ENCODE assay signal across 8 mouse cellular contexts in genomic region chr2:21909481-21909966, GRCm38 (mm10).
DNase-seq lines count a peak whose midpoint lies in the region; ATAC-seq and TF ChIP-seq lines count a peak whose summit lies in the region.

No protein-coding gene starts in this region.

- TF ChIP-seq CTCF in E14TG2a.4 (conservative IDR thresholded peaks at IDR 0.05; ENCODE audit: low read length) = peak; percentile 100
- peak; percentile 43; the same call in 1 of the 2 replicates for TF ChIP-seq CTCF in bone marrow macrophage, adult 2 months (IDR thresholded peaks at IDR 0.05; ENCODE audit: low read depth, low read length)

- no peak for ATAC-seq in embryonic facial prominence, embryonic 15.5 days (ENCODE audit: insufficient number of reproducible peaks, low FRiP score, low TSS enrichment, low read depth)
- no peak for ATAC-seq in heart, embryonic 12.5 days (ENCODE audit: insufficient number of reproducible peaks, low FRiP score)
- ATAC-seq in kidney, embryonic 16.5 days (ENCODE audit: low FRiP score, low TSS enrichment) = peak; percentile 73; the same call in 1 of the 2 replicates
- ATAC-seq in limb, embryonic 15.5 days (ENCODE audit: insufficient number of reproducible peaks, low FRiP score, low TSS enrichment, low read depth) = no peak

- H3K9ac ChIP-seq in embryonic facial prominence, embryonic 15.5 days = no peak overlapping the region
- H3K9ac ChIP-seq in heart, embryonic 12.5 days = 0 out of 2 replicates have a peak overlapping the region, but pooled peaks have one; percentile 60
- H3K9ac ChIP-seq in kidney, embryonic 16.5 days (replicated peaks; ENCODE audit: low read length) = 0 out of 2 replicates have a peak overlapping the region, but pooled peaks have one; percentile 24
- H3K9ac ChIP-seq in limb, embryonic 15.5 days = no peak overlapping the region

- H3K27ac ChIP-seq in bone marrow macrophage, adult 2 months (ENCODE audit: insufficient read depth, low read depth, low read length) = no peak overlapping the region
- no peak overlapping the region for H3K27ac ChIP-seq in embryonic facial prominence, embryonic 15.5 days (replicated peaks)
- 0 out of 2 replicates have a peak overlapping the region, but pooled peaks have one; percentile 38 for H3K27ac ChIP-seq in heart, embryonic 12.5 days (ENCODE audit: poor library complexity, severe bottlenecking)
- no peak overlapping the region for H3K27ac ChIP-seq in kidney, embryonic 16.5 days (ENCODE audit: low read length)
- H3K27ac ChIP-seq in limb, embryonic 15.5 days = no peak overlapping the region

- H3K4me1 ChIP-seq in E14TG2a.4 (replicated peaks; ENCODE audit: low read depth, low read length) = no peaks in the 10 kb centered on the region
- H3K4me1 ChIP-seq in bone marrow macrophage, adult 2 months (ENCODE audit: control insufficient read depth, insufficient read depth, low read length) = no peaks in the 10 kb centered on the region; the same call in 1 of the 2 replicates
- no peaks in the 10 kb centered on the region for H3K4me1 ChIP-seq in embryonic facial prominence, embryonic 15.5 days
- H3K4me1 ChIP-seq in heart, embryonic 12.5 days (replicated peaks) = no peaks in the 10 kb centered on the region
- no peaks in the 10 kb centered on the region for H3K4me1 ChIP-seq in kidney, embryonic 16.5 days (ENCODE audit: insufficient read depth, low read length)
- no peaks in the 10 kb centered on the region for H3K4me1 ChIP-seq in limb, embryonic 15.5 days

- no peaks in the 10 kb centered on the region for H3K27me3 ChIP-seq in E14TG2a.4 (ENCODE audit: insufficient read depth, low read length)
- no peaks in the 10 kb centered on the region for H3K27me3 ChIP-seq in embryonic facial prominence, embryonic 15.5 days
- H3K27me3 ChIP-seq in heart, embryonic 12.5 days (replicated peaks) = no peaks in the 10 kb centered on the region
- H3K27me3 ChIP-seq in kidney, embryonic 16.5 days (ENCODE audit: insufficient read depth, low read length) = no peaks in the 10 kb centered on the region
- H3K27me3 ChIP-seq in limb, embryonic 15.5 days = no peaks in the 10 kb centered on the region

- DNase-seq in neural tube, embryonic 10.5 days (ENCODE audit: extremely low spot score, low spot score) = peak; percentile 63
- peak; percentile 26 for DNase-seq in thymus, postnatal 25 days

- no peak for TF ChIP-seq POLR2A in bone marrow macrophage, adult 2 months (IDR thresholded peaks at IDR 0.05; ENCODE audit: borderline replicate concordance, low read depth, low read length)

- H3K9me3 ChIP-seq in E14TG2a.4 (ENCODE audit: low read length) = 0 out of 2 replicates have a peak, but pooled peaks cover 3% of the 10 kb centered on the region
- no peaks in the 10 kb centered on the region for H3K9me3 ChIP-seq in embryonic facial prominence, embryonic 15.5 days (replicated peaks)
- no peaks in the 10 kb centered on the region for H3K9me3 ChIP-seq in heart, embryonic 12.5 days (replicated peaks)
- peaks cover 6% of the 10 kb centered on the region; the same call in 1 of the 2 replicates for H3K9me3 ChIP-seq in kidney, embryonic 16.5 days (ENCODE audit: low read length)
- no peaks in the 10 kb centered on the region for H3K9me3 ChIP-seq in limb, embryonic 15.5 days

- no peak overlapping the region for H3K4me3 ChIP-seq in E14TG2a.4 (replicated peaks; ENCODE audit: low read length)
- peak overlapping the region; percentile 14; the same call in 1 of the 2 replicates for H3K4me3 ChIP-seq in bone marrow macrophage, adult 2 months (ENCODE audit: insufficient read depth, low read length)
- H3K4me3 ChIP-seq in embryonic facial prominence, embryonic 15.5 days (replicated peaks) = peak overlapping the region; percentile 32
- peak overlapping the region; percentile 50 for H3K4me3 ChIP-seq in heart, embryonic 12.5 days
- peak overlapping the region; percentile 30 for H3K4me3 ChIP-seq in kidney, embryonic 16.5 days (ENCODE audit: low read length)
- peak overlapping the region; percentile 29 for H3K4me3 ChIP-seq in limb, embryonic 15.5 days

- H3K4me2 ChIP-seq in embryonic facial prominence, embryonic 15.5 days (replicated peaks) = peak overlapping the region; percentile 32
- peak overlapping the region; percentile 64 for H3K4me2 ChIP-seq in heart, embryonic 12.5 days
- H3K4me2 ChIP-seq in kidney, embryonic 16.5 days (replicated peaks; ENCODE audit: low read depth, low read length) = peak overlapping the region; percentile 51
- H3K4me2 ChIP-seq in limb, embryonic 15.5 days = peak overlapping the region; percentile 37; the same call in 1 of the 2 replicates

- H3K36me3 ChIP-seq in E14TG2a.4 (ENCODE audit: insufficient read depth, low read length) = no peaks in the 10 kb centered on the region
- no peaks in the 10 kb centered on the region for H3K36me3 ChIP-seq in embryonic facial prominence, embryonic 15.5 days
- no peaks in the 10 kb centered on the region for H3K36me3 ChIP-seq in heart, embryonic 12.5 days
- H3K36me3 ChIP-seq in kidney, embryonic 16.5 days (ENCODE audit: insufficient read depth, low read length) = no peaks in the 10 kb centered on the region
- H3K36me3 ChIP-seq in limb, embryonic 15.5 days = no peaks in the 10 kb centered on the region

- 16% methylated on average over 7 of the region's 7 CpGs for WGBS in embryonic facial prominence, embryonic 15.5 days
- 7% methylated on average over 7 of the region's 7 CpGs for WGBS in heart, embryonic 12.5 days
- WGBS in kidney, embryonic 16.5 days = 11% methylated on average over 7 of the region's 7 CpGs
- WGBS in limb, embryonic 15.5 days = 7% methylated on average over 7 of the region's 7 CpGs

Comparison
In these comparisons a context has a peak if more than half of its experiments do, and no peak if none do; other contexts are left out.
1. H3K9ac ChIP-seq: peak in heart, embryonic 12.5 days (single experiment) and kidney, embryonic 16.5 days (single experiment); none in embryonic facial prominence, embryonic 15.5 days (single experiment) and limb, embryonic 15.5 days (single experiment).
2. Peak in every context shown above with its lines, with median percentiles within 50 percentile points of each other: H3K4me2 ChIP-seq.